Mouse (Mus musculus) frontal cortex, postnatal 25 days (tissue): ENCODE measurements around the gene Slc47a1.
"Not testable (repeated sequence)": the region's sequence is repeated elsewhere in the genome, so short reads cannot be mapped to it uniquely, and the experiment has no call there.

Experiments used
- DNase-seq, 2 experiments: peaks; one replicate each; pipeline ENCODE4 v3.0.0; 2022; ENCODE audit warnings: low spot score in 2 of 2

Slc47a1 gene

GRCm38 (mm10) chr11:61377881-61378613, at the start of gene Slc47a1:
Slc47a1 (minus strand) TSS chr11:61378345.
- no peak for DNase-seq

- DNase-seq, result no peak
Observed at GRCm38 (mm10) chr11:61419253-61419652, 41.1 kb upstream of the Slc47a1 start.

GRCm38 (mm10) chr11:61417945-61418551, 39.9 kb upstream of the Slc47a1 start:
- DNase-seq, result peak; percentile 77 to 82

- not testable (repeated sequence) for DNase-seq
Observed at GRCm38 (mm10) chr11:61416540-61416939, 38.4 kb upstream of the Slc47a1 start.

GRCm38 (mm10) chr11:61415444-61415843, 37.3 kb upstream of the Slc47a1 start:
- no peak for DNase-seq

- DNase-seq, result no peak
Observed at GRCm38 (mm10) chr11:61414560-61414959, 36.4 kb upstream of the Slc47a1 start.

GRCm38 (mm10) chr11:61413411-61413810, 35.3 kb upstream of the Slc47a1 start:
- no peak for DNase-seq

- no peak for DNase-seq
Observed at GRCm38 (mm10) chr11:61411809-61412208, 33.7 kb upstream of the Slc47a1 start.

GRCm38 (mm10) chr11:61411221-61411620, 33.1 kb upstream of the Slc47a1 start:
- no peak for DNase-seq

- DNase-seq, result peak; percentile 88 to 97
Observed at GRCm38 (mm10) chr11:61410129-61410528, 32.0 kb upstream of the Slc47a1 start.

- no peak for DNase-seq
Observed at GRCm38 (mm10) chr11:61409051-61409450, 30.9 kb upstream of the Slc47a1 start.

- DNase-seq, result peak; percentile 67 to 70
Observed at GRCm38 (mm10) chr11:61408184-61409027, 30.3 kb upstream of the Slc47a1 start.

GRCm38 (mm10) chr11:61407638-61408183, 29.6 kb upstream of the Slc47a1 start:
- peak; percentile 99 for DNase-seq

GRCm38 (mm10) chr11:61401794-61402193, 23.6 kb upstream of the Slc47a1 start:
- no peak for DNase-seq

- no peak for DNase-seq
Observed at GRCm38 (mm10) chr11:61400681-61401346, 22.7 kb upstream of the Slc47a1 start.

- DNase-seq, result not testable (repeated sequence)
Observed at GRCm38 (mm10) chr11:61397423-61398043, 19.4 kb upstream of the Slc47a1 start.

- no peak for DNase-seq
Observed at GRCm38 (mm10) chr11:61388936-61389335, 10.8 kb upstream of the Slc47a1 start.

GRCm38 (mm10) chr11:61388012-61388411, 9.9 kb upstream of the Slc47a1 start:
- no peak for DNase-seq

GRCm38 (mm10) chr11:61387233-61387632, 9.1 kb upstream of the Slc47a1 start:
- DNase-seq, result no peak

- DNase-seq, result no peak
Observed at GRCm38 (mm10) chr11:61385725-61386124, 7.6 kb upstream of the Slc47a1 start.

- no peak for DNase-seq
Observed at GRCm38 (mm10) chr11:61381272-61381671, 3.1 kb upstream of the Slc47a1 start.
